Mouse (Mus musculus) bone marrow, adult 2 months (tissue): ENCODE measurements around the gene Uxs1.

Experiments used
- CTCF ChIP-seq: fragments of 200-500 bp; IDR thresholded peaks from 2 replicates; pipeline ENCODE4 v1.5.1; 2011; ENCODE audit warnings: low read length, control low read depth; ENCODE audit not compliant: control insufficient read depth, insufficient read depth
- POLR2A ChIP-seq: fragments of 200-500 bp; IDR thresholded peaks from 2 replicates; pipeline ENCODE4 v1.6.1; 2011; ENCODE audit warnings: low read depth, mild to moderate bottlenecking, control low read depth, low read length, borderline replicate concordance; ENCODE audit not compliant: control insufficient read depth

GRCm38 (mm10) chr1:43738519-43738894, 89.1 kb downstream of the Uxs1 start:
- TF ChIP-seq POLR2A: no peak
- no peak for TF ChIP-seq CTCF
